Mouse (Mus musculus): ENCODE data around the gene Ahnak2.

DNA sequence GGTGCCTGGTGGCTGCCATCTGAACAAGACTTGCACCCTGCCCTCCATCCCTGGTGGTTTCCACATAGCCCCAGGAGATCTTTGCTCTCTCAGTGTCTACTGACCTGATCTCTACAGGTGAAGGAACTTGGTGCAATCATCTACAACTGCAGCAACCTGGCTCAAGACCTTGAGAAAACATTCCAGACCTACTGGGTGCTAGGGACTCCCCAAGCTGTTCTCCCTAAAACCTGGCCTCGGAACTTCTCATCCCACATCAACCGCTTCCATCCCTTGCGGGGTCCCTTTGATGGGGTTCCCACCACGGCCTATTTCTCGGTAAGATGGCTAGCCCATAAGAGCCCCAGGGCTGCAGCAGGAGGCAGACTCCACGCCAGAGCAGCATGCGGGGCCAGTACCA, 35.9 kb downstream of the Ahnak2 start:
- TF ChIP-seq KAT2A (conservative IDR thresholded peaks at IDR 0.05; ENCODE audit: low read depth, low read length) (no peak), ZC3H11A (IDR thresholded peaks at IDR 0.05; ENCODE audit: low read depth, low read length) (no peak), E2F4 (IDR thresholded peaks at IDR 0.05; ENCODE audit: borderline replicate concordance, low read depth, low read length) (no peak), ELF1 (IDR thresholded peaks at IDR 0.05; ENCODE audit: low read depth, low read length) (no peak), TAL1 (IDR thresholded peaks at IDR 0.05; ENCODE audit: low read length) (no peak), TCF12 (IDR thresholded peaks at IDR 0.05; ENCODE audit: low read depth, low read length) (no peak), CTCF (IDR thresholded peaks at IDR 0.05 in 2 of 3, conservative IDR thresholded peaks at IDR 0.05 in 1 of 3; ENCODE audit: control insufficient read depth in 1 of 3, insufficient read depth in 1 of 3, low read depth in 2 of 3, low read length in 3 of 3, poor library complexity in 1 of 3, severe bottlenecking in 1 of 3) (no peak), ETS1 (IDR thresholded peaks at IDR 0.05; ENCODE audit: low read depth, low read length) (no peak), JUND (IDR thresholded peaks at IDR 0.05; ENCODE audit: low read depth, low read length) (no peak), ZKSCAN1 (IDR thresholded peaks at IDR 0.05; ENCODE audit: low read depth, low read length) (0 out of 2 replicates have a peak, but pooled peaks have one; percentile 27), EP300 (IDR thresholded peaks at IDR 0.05; ENCODE audit: low read depth in 1 of 2, low read length in 2 of 2) (no peak)

All from MEL (cell line).